Mouse (Mus musculus) B cell, adult 2 months (primary cell): ENCODE data around the gene Net1.
"Not testable (repeated sequence)": the region's sequence is repeated elsewhere in the genome, so short reads cannot be mapped to it uniquely, and the experiment has no call there.

Experiments used
- DNase-seq, 2 experiments: peaks; one replicate each; pipeline ENCODE4 v3.0.0; 2022

Gene Net1

GRCm38 (mm10) chr13:3917571-3918311, at the start of gene Net1, which contains the start of gene Tubal3:
Gene Net1, minus strand, starts transcription at chr13:3918220.
Gene Tubal3, plus strand, starts transcription at chr13:3918274.
- DNase-seq, result peak; percentile 91

DNA sequence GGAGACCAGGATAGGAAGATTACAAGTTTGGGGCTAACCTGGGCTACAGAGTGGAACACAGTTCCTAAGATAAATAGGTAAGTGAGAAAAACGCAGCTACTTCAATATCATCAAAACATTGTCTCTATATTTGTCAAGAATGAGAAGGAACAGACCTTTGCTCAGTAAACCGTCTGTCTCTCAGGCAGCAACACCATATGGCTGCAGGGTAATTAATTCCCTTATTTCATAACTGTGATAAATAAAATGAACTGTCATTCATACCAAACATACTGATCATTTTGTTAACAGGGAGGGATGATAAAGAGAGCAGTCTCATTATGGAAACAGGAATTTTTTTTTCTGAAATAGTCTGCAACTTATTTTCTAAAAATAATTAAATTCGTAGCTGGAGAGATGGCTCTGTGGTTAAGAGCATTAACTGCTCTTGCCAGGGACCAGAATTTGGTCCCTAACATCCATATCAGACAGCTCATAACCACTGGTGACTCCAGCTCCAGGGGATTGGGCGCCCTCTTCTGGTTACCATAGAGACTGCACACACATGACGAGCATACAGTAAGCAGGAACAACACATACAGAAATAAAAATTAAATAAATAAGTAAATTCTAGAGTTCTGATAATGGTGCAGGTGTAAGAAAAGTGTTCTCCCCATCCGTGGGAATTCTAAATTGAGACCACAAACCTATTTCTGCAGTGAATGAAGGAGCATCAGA, 33.3 kb upstream of the Net1 start:
- no peak for DNase-seq

DNA sequence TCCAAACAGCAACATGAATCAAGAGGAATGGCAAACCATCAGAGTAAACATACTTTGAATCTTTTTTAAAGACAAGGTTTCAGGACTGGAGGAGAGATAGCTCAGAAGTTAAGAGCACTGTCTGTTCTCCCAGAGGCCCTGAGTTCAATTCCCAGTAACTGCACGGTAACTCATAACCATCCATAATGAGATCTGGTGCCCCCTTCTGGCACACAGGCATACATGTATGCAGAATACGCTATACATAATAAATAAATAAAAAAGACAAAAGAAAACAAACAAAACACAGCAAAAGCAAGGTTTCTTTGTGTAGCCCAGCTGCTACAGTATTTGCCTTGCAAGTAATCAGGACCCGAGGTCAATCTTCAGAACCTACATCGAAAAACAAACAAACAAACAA, 31.5 kb upstream of the Net1 start:
- no peak for DNase-seq

- no peak for DNase-seq
These were observed 29.2 kb upstream of the Net1 start for GRCm38 (mm10) chr13:3947267-3947666.

DNA sequence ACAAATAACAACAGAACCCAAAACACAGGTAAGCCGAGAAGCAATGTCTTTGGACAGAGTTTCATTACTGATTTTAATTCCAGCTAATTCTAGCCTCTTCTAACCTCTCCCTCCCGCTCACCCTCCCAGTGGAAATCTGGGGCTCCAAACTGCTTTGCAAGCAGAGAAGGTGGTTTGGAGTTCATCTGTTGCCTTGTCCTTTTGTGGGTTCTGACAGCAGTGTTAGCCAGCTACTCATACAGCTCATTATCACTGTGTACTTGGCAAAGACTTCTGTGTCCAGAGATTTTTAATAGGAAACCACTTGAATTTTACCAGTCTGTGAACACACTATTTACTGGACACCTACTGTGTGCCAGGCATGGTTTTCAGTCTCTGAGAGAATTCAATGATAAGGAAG, 27.2 kb upstream of the Net1 start, which contains the start of gene Ucn3:
Gene Ucn3, minus strand, starts transcription at position 101 of the 400 bp plus-strand sequence.
- DNase-seq, result no peak

DNA sequence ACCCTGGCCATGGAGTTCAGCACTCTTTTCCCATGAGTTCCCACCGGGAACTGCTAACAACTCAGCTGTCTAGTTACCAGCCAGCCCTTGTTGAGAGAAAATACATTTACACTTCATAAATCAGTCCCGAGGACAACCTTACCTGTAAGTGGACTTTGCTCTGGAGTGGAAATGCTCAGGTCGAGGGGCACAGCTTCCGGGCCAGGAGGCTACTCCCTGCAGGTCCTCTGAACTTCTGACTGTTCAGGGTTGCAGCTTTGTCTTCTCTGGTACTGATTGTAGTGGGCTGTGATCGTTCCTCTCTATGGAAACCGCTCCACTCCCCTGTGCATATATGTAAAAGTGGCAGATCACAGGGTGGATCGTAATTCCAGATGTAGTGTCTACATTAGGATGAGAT, 26.7 kb upstream of the Net1 start:
- no peak for DNase-seq

- DNase-seq, result no peak
These were observed 8.0 kb upstream of the Net1 start for GRCm38 (mm10) chr13:3926046-3926445.

- no peak for DNase-seq
These were observed 7.6 kb upstream of the Net1 start for GRCm38 (mm10) chr13:3925632-3926031.

GRCm38 (mm10) chr13:3924483-3924882, 6.5 kb upstream of the Net1 start:
- no peak for DNase-seq

DNA sequence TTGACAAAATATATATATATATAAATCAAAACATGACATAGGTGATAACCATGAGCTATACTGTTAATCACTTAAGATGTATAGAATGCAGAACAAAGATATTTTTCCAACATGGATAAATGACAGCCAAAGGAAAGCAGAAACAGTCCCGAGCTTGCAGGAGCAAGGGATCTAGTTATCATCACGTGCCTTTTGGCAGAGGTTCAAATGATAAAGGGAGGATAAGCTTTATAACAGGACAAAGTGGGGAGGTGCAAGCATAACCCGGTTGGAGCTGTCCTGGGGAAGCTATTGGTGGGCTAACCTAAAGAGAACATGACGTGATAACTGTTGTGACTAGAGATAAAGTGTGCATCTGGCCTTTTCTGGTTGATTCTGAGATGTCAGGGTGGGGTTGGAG, 4.5 kb downstream of the Net1 start:
- no peak for DNase-seq

- no peak for DNase-seq
These were observed 7.7 kb downstream of the Net1 start for GRCm38 (mm10) chr13:3910356-3910755.

GRCm38 (mm10) chr13:3908262-3908661, 9.8 kb downstream of the Net1 start:
- DNase-seq, result no peak

- no peak for DNase-seq
These were observed 10.8 kb downstream of the Net1 start for GRCm38 (mm10) chr13:3907151-3907696.

GRCm38 (mm10) chr13:3899301-3899700, 18.7 kb downstream of the Net1 start:
- DNase-seq, result no peak

- not testable (repeated sequence) for DNase-seq
These were observed 19.8 kb downstream of the Net1 start for GRCm38 (mm10) chr13:3898202-3898601.

DNA sequence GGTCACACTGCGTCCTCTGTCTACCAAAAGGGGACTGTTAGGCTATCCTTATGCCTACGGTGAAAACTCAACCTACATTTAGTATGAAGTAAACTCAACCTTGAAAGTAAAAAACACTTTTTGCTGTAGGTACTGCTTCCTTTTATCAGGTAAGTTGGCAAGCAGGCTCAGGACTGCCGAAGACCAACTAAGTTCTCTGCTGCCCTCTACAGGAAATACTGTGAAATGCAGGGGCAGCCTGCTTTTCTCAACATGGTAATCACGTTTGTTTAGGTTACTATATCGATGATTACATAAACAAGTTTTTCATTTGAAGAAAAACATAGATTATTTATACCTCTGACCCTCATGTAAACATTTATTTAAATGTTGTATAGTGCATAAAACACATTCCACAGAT, 21.1 kb downstream of the Net1 start:
- DNase-seq, result peak; percentile 82 to 83

GRCm38 (mm10) chr13:3896032-3896431, 22.0 kb downstream of the Net1 start:
- DNase-seq, result no peak

- no peak for DNase-seq
These were observed 22.5 kb downstream of the Net1 start for GRCm38 (mm10) chr13:3895397-3895980.

DNA sequence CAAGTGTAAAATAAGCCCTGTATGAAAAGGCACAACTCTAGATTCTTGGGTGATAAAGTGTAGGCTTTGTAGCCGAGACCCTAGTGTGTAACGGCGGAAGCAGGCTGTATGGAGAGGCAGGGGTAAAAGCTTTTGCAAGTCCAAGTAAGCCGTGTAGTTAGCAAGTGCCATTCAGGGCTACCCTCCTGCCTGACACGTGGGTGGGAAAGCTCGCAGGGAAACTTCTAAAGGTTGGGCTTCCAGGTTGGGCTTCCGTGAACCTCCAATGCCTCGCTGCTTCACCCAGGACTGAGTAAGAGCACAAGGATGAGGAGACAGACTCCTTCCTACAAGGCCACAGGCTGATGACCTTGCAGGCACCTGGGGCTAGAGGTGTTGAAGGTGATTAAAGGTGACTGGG, 23.5 kb downstream of the Net1 start:
- DNase-seq, result no peak

DNA sequence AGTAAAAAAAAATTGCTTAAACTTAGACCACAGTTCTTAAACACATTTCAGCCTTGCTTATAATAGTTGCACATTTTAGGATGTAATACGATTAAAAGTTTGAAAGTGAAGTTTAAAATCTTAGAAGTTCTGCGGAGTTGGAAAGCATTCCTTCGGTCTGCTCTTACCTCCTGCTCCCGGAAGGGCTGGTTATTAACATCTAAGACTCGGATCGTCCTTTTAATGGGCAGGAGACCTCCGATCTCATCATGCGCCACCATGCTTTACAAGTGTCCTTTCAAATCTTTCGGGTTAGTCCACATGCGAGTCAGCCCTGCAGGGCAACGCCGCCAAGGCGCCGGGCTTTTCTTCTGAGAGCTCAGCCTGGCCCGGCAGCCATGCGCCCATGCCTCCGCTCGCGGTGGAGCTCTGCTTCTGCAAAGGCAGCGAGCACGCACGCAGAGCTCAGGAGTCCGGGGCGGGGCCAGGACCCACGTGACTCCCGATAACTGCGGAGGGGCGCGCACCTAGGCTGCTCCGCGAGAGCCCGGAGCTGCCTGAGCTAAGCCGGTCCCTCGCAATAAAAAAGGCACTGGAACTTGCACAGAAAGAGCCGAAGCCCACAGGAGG, 24.8 kb downstream of the Net1 start:
- DNase-seq, result peak; percentile 93 to 95

DNA sequence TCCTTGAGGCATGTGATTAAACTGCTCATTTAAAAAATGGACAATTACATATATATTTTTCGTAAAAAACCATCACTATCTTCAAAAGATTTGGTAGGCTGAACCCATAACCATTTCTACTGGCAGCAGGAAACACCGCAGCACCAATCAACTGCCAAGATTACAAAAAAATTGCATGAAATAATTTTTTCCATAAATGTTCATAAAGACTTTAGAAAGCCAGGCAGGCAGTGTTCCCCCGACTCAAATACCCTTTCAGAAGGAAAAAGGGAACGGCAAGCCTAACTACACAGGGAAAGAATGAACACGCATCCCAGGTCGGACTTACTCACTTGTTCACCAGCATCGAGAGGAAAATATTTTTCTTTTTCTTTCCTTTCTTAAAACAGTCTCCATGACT, 25.4 kb downstream of the Net1 start:
- no peak for DNase-seq

DNA sequence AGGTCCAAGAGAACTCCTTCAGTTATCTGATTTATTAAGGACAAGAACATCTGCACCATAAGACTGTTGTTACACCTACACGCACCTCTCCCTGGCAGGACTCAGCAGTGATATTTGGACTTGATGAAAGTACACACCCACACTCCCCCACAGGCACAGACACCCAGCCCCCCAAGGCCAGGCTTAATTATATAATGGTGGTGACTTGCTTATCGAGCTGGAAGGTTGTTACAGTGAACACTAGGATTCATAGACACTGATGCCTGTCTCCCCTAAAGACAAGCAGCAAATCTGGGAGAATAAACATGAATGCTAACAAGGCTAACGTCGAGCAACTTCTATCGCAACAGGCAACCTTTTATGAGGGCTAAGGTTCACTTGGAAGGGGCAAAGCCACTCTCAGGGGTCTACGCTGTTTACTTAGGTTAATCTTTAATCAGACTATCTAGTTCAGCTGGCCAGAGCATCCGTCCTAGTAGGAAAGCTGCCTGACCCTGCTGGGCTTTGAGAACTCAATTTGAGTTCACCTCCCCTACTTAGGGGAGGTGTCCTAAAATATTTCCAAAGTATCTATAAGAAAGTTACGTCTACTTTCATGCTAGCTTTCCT, 26.4 kb downstream of the Net1 start:
- no peak for DNase-seq

- no peak for DNase-seq
These were observed 28.0 kb downstream of the Net1 start for GRCm38 (mm10) chr13:3890061-3890460.
